Mouse (Mus musculus) ES-Bruce4 (cell line): ENCODE measurements around the gene Blvrb. TPM values are rescaled to one million over a fixed set of nuclear protein-coding genes. Genes with fewer than 3 reads are reported as not detected.

Experiments used
- H3K27ac ChIP-seq: 2 replicates; pipeline ENCODE4 v1.5.1; 2012; ENCODE audit warnings: low read length, inconsistent platforms; ENCODE audit not compliant: insufficient read depth
- H3K27me3 ChIP-seq: 2 replicates; pipeline ENCODE4 v1.6.1; 2012; ENCODE audit warnings: mild to moderate bottlenecking, low read length, inconsistent platforms; ENCODE audit not compliant: control insufficient read depth, poor library complexity, insufficient read depth, severe bottlenecking
- H3K36me3 ChIP-seq: 2 replicates; pipeline ENCODE4 v1.6.1; 2012; ENCODE audit warnings: inconsistent platforms, mild to moderate bottlenecking, low read length, moderate library complexity; ENCODE audit not compliant: control insufficient read depth, poor library complexity, insufficient read depth, severe bottlenecking
- H3K4me1 ChIP-seq: one replicate; pipeline ENCODE4 v1.8.1; 2011; ENCODE audit warnings: low read length; ENCODE audit not compliant: control insufficient read depth, insufficient read depth
- H3K4me3 ChIP-seq: 2 replicates; pipeline ENCODE4 v1.5.1; 2011; ENCODE audit warnings: low read depth, mild to moderate bottlenecking, low read length
- H3K9ac ChIP-seq: 2 replicates; pipeline ENCODE4 v1.6.1; 2012; ENCODE audit warnings: low read depth, mild to moderate bottlenecking, inconsistent platforms; ENCODE audit not compliant: poor library complexity, severe bottlenecking
- H3K9me3 ChIP-seq: replicated peaks from 2 replicates; pipeline ENCODE4 v1.6.1; 2012; ENCODE audit warnings: mild to moderate bottlenecking, low read length, inconsistent platforms; ENCODE audit not compliant: control insufficient read depth, poor library complexity, insufficient read depth, severe bottlenecking
- CTCF ChIP-seq: IDR thresholded peaks from one replicate; pipeline ENCODE4 v1.8.1; 2011; ENCODE audit warnings: low read depth, low read length
- EP300 ChIP-seq: IDR thresholded peaks from 2 replicates; pipeline ENCODE4 v1.6.1; 2011; ENCODE audit warnings: low read depth, low read length; ENCODE audit not compliant: insufficient read depth
- POLR2A ChIP-seq: IDR thresholded peaks from one replicate; pipeline ENCODE4 v1.8.1; 2011; ENCODE audit warnings: low read length; ENCODE audit not compliant: insufficient read depth
- polyA plus RNA-seq: library from polyadenylated mRNA; stranded (reverse); fragments of >200 nt; gene quantifications from 2 replicates; pipeline ENCODE4 v1.2.4, GENCODE M21; 2011; ENCODE audit warnings: low read depth; ENCODE audit not compliant: missing spikeins, insufficient read depth, insufficient read length

Gene Blvrb
- polyA plus RNA-seq, 1 experiment, result 44.3 TPM

- Histone ChIP-seq H3K9ac (no peak overlapping the region), H3K4me1 (peaks cover 2% of the 10 kb centered on the region), H3K4me3 (no peak overlapping the region), H3K9me3 (no peaks in the 10 kb centered on the region), H3K27me3 (no peaks in the 10 kb centered on the region), H3K27ac (no peak overlapping the region), H3K36me3 (peaks cover 3% of the 10 kb centered on the region)
- TF ChIP-seq EP300 (no peak), CTCF (no peak), POLR2A (no peak)
These were observed 23.8 kb downstream of the Blvrb start for GRCm38 (mm10) chr7:27471390-27472120.

GRCm38 (mm10) chr7:27472596-27472995 lies 24.8 kb downstream of the Blvrb start:
- Histone ChIP-seq H3K9me3 (no peaks in the 10 kb centered on the region), H3K4me3 (peak overlapping the region; percentile 46), H3K9ac (peak overlapping the region; percentile 62), H3K36me3 (peaks cover 3% of the 10 kb centered on the region), H3K27ac (peak overlapping the region; percentile 77), H3K27me3 (no peaks in the 10 kb centered on the region), H3K4me1 (peaks cover 2% of the 10 kb centered on the region)
- TF ChIP-seq EP300 (no peak), CTCF (no peak), POLR2A (no peak)

DNA sequence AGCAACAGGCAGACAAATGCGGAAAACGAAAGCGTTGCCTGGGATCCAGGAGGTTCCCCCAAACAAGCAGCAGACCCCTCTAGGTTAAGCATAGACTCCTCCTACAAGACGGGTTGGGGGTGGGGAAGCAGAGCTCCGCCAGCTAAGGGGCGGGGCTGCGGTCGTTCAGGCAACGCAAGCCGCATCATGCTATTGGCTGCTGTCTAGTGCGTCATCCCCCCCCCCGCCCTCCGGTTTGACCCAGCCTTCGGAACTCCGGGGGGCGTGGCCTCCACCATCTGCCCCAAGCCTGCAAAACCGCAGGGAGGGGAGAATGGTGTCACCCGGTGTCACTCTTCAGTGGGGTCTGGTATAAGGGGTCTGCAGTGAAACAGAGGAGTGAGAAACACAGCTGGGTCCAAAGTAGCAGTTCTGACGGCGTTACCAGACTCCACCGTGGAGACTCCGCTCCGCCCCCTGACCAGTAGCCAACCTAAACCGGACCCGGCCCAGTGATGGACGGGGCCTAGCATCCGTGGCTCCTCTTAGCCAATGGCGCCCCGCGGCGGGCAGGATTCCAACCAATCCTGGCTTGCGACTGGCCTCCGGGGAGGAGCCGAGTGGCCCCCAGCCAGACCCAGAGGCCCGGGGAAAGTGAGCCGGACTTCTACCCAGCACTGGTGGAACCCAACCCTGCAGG lies 25.5 kb downstream of the Blvrb start, which contains the start of gene Sertad3:
Gene Sertad3, plus strand, starts transcription at position 613 of the 679 bp plus-strand sequence.
- Histone ChIP-seq H3K4me3 (peak within 1 kb of the TSS; percentile 82), H3K27me3 (no peaks in the 10 kb centered on the region)
- no peak for TF ChIP-seq EP300
- no peak for TF ChIP-seq CTCF
- peak; percentile 41 for TF ChIP-seq POLR2A

GRCm38 (mm10) chr7:27473835-27474489 lies 26.2 kb downstream of the Blvrb start:
- TF ChIP-seq POLR2A (no peak), CTCF (no peak), EP300 (no peak)
- Histone ChIP-seq H3K9ac (peak overlapping the region; percentile 51), H3K36me3 (peaks cover 3% of the 10 kb centered on the region), H3K27me3 (no peaks in the 10 kb centered on the region), H3K4me3 (peak overlapping the region; percentile 82), H3K9me3 (no peaks in the 10 kb centered on the region), H3K4me1 (peaks cover 2% of the 10 kb centered on the region), H3K27ac (peak overlapping the region; percentile 40; the same call in 1 of the 2 replicates)

More for the DNA sequence above, 25.5 kb downstream of the Blvrb start, which contains the start of gene Sertad3:
- Histone ChIP-seq H3K36me3 (peaks cover 3% of the 10 kb centered on the region), H3K27ac (peak within 1 kb of the TSS; percentile 77), H3K4me1 (peaks cover 2% of the 10 kb centered on the region), H3K9ac (peak within 1 kb of the TSS; percentile 62), H3K9me3 (no peaks in the 10 kb centered on the region)

DNA sequence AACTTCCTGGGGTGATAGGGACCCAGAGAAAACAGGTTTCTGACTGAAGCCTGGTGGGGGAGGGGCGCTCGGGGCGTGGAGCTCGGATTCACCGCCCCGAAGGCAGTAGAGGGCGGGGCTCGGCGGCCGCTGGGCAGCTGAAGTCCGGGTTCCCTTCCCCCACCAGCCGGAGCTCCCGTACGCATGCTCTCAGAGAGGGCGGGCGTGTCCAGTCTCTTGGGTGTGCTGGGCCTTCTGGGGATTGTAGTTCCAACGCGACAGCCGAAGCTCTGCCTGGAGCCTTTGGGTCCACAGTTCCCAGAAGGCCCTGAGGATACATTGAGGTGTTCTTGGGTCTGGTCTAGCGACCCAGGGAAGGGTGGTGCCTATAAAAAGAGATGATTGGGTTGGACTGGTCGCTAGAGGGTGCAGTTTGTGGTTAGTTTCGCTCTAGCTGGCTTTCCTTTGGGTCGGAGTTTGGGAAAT lies 26.7 kb downstream of the Blvrb start:
- Histone ChIP-seq H3K36me3 (peaks cover 3% of the 10 kb centered on the region), H3K9ac (peak overlapping the region; percentile 51), H3K4me3 (peak overlapping the region; percentile 82), H3K27ac (peak overlapping the region; percentile 40; the same call in 1 of the 2 replicates), H3K9me3 (no peaks in the 10 kb centered on the region), H3K27me3 (no peaks in the 10 kb centered on the region), H3K4me1 (peaks cover 2% of the 10 kb centered on the region)
- TF ChIP-seq EP300 (peak; percentile 4; the same call in 1 of the 2 replicates), POLR2A (no peak), CTCF (peak; percentile 38)

- peaks cover 3% of the 10 kb centered on the region for H3K36me3 ChIP-seq
- no peak overlapping the region for H3K27ac ChIP-seq
- H3K27me3 ChIP-seq, result no peaks in the 10 kb centered on the region
- no peak overlapping the region for H3K9ac ChIP-seq
- no peak overlapping the region for H3K4me3 ChIP-seq
- H3K4me1 ChIP-seq, result peaks cover 2% of the 10 kb centered on the region
- TF ChIP-seq EP300, result no peak
- no peak for TF ChIP-seq CTCF
- no peak for TF ChIP-seq POLR2A
- H3K9me3 ChIP-seq, result no peaks in the 10 kb centered on the region
These were observed 27.8 kb downstream of the Blvrb start for GRCm38 (mm10) chr7:27475596-27475995.
